ENCODE assay signal across 20 mouse cellular contexts in genomic region chr6:140768180-140768579, GRCm38 (mm10). TPM values are rescaled to one million over a fixed set of nuclear protein-coding genes. Genes with fewer than 3 reads are reported as not detected.
A peak's percentile ranks its signal among the peaks of the same experiment; 100 is the strongest.
DNase-seq lines count a peak whose midpoint lies in the region; ATAC-seq lines count a peak whose summit lies in the region.
"Had no signal": no experiment of that assay in that cellular context is flagged by ENCODE, and none has a peak within 500 bp of the region (broad histone marks: within the 10 kb centered on the region; RNA-seq: fewer than 3 reads in every experiment).

No protein-coding gene starts in this region.

- intact Hi-C loops in left cerebral cortex, postnatal 4 days (cut with DNase I) = loop anchor here (5.0 to 10.0 kb wide), 3 partner anchors 487 to 799 kb away; no protein-coding TSS in a partner anchor

- H3K27me3 ChIP-seq in neural tube, embryonic 14.5 days (ENCODE audit: control insufficient read depth, insufficient read depth, low read length) = no peaks in the 10 kb centered on the region
- H3K27me3 ChIP-seq: heart, embryonic 15.5 days; limb, embryonic 13.5 days had no signal

- H3K36me3 ChIP-seq in neural tube, embryonic 14.5 days (ENCODE audit: control insufficient read depth, insufficient read depth, low read length) = no peaks in the 10 kb centered on the region
- H3K36me3 ChIP-seq: G1E; heart, embryonic 15.5 days; limb, embryonic 13.5 days; midbrain, embryonic 10.5 days had no signal

- H3K4me2 ChIP-seq in neural tube, embryonic 14.5 days (ENCODE audit: low read depth, low read length) = no peak overlapping the region
- H3K4me2 ChIP-seq: heart, embryonic 15.5 days; limb, embryonic 13.5 days had no signal

- no peaks in the 10 kb centered on the region for H3K9me3 ChIP-seq in neural tube, embryonic 14.5 days (ENCODE audit: control insufficient read depth, low read length)
- H3K9me3 ChIP-seq: heart, embryonic 15.5 days; limb, embryonic 13.5 days; midbrain, embryonic 10.5 days had no signal

- H3K4me1 ChIP-seq in neural tube, embryonic 14.5 days (ENCODE audit: control insufficient read depth, insufficient read depth, low read length) = peaks cover 6% of the 10 kb centered on the region; the same call in 1 of the 2 replicates

- H3K27ac ChIP-seq in neural tube, embryonic 14.5 days (ENCODE audit: low read depth, low read length) = peak overlapping the region; percentile 41; the same call in 1 of the 2 replicates
- H3K27ac ChIP-seq: limb, embryonic 13.5 days had no signal

- DNase-seq in CD4-positive, CD25-positive, alpha-beta regulatory T cell, adult 2 months (ENCODE audit: low read depth, low spot score) = peak; percentile 24
- DNase-seq in left cerebral cortex, postnatal 4 days = peak; percentile 10
- no peak for DNase-seq in left cerebral cortex, adult 18-20 months (ENCODE audit: low spot score in 2 of 2)
- peak; percentile 51 for DNase-seq in testis, postnatal 10 days (ENCODE audit: low spot score)
- DNase-seq in testis, postnatal 14 days (ENCODE audit: low spot score) = no peak
- DNase-seq in ovary, postnatal 36 days (ENCODE audit: low spot score) = no peak
- DNase-seq: adrenal gland, postnatal 14 days; kidney, postnatal 14 days; layer of hippocampus, postnatal 36 days; lung, adult 18-20 months had no signal

- no peak overlapping the region for H3K4me3 ChIP-seq in neural tube, embryonic 14.5 days (ENCODE audit: low read depth, low read length)
- H3K4me3 ChIP-seq: heart, embryonic 15.5 days; limb, embryonic 13.5 days; midbrain, embryonic 10.5 days had no signal

- no peak overlapping the region for H3K9ac ChIP-seq in neural tube, embryonic 14.5 days (replicated peaks; ENCODE audit: low read depth, low read length)
- H3K9ac ChIP-seq: heart, embryonic 15.5 days; limb, embryonic 13.5 days had no signal

- WGBS in neural tube, embryonic 14.5 days = 68% methylated on average over 8 of the region's 8 CpGs

- ATAC-seq in CD4-positive, CD25-positive, alpha-beta regulatory T cell, adult 4 months = no peak
- ATAC-seq in neural tube, embryonic 14.5 days (ENCODE audit: low read depth) = no peak

RNA-seq across cellular contexts. Expression of gene Gm11077, which starts 39.1 kb away (rescaled TPM):
- not detected for polyA plus RNA-seq in CD4-positive, CD25-positive, alpha-beta regulatory T cell, adult 4 months (2017; shearing (Covaris generic))
- total RNA-seq in left cerebral cortex, postnatal 4 days (2021) = not detected
- not detected for total RNA-seq in left cerebral cortex, adult 18-20 months (2021)
- not detected in 2 replicates for polyA plus RNA-seq in neural tube, embryonic 14.5 days (2014; fragmentation: Nextera tagmentation; extraction: Ambion mirVana)
- total RNA-seq: adrenal gland, postnatal 14 days; G1E; gastrocnemius, postnatal 4 days; layer of hippocampus, postnatal 36 days had no signal
- polyA plus RNA-seq: embryonic facial prominence, embryonic 11.5 days; G1E; heart, embryonic 15.5 days; intestine, embryonic 14.5 days; limb, embryonic 13.5 days; midbrain, embryonic 10.5 days; neural tube, embryonic 11.5 days had no signal

Comparison
In these comparisons a context has a peak if more than half of its experiments do, and no peak if none do; other contexts are left out.
1. DNase-seq: peak in CD4-positive, CD25-positive, alpha-beta regulatory T cell, adult 2 months (single experiment), left cerebral cortex, postnatal 4 days (single experiment) and testis, postnatal 10 days (single experiment); none in left cerebral cortex, adult 18-20 months (0 of 2), testis, postnatal 14 days (single experiment) and ovary, postnatal 36 days (single experiment).